Mouse (Mus musculus): ENCODE data around the gene Ddhd1. TPM values are rescaled to one million over a fixed set of nuclear protein-coding genes. Genes with fewer than 3 reads are reported as not detected.

The Ddhd1 gene
- total RNA-seq, 4 experiments from 2014 or later: 8.9 to 10.8 (median 10.3) TPM

DNA sequence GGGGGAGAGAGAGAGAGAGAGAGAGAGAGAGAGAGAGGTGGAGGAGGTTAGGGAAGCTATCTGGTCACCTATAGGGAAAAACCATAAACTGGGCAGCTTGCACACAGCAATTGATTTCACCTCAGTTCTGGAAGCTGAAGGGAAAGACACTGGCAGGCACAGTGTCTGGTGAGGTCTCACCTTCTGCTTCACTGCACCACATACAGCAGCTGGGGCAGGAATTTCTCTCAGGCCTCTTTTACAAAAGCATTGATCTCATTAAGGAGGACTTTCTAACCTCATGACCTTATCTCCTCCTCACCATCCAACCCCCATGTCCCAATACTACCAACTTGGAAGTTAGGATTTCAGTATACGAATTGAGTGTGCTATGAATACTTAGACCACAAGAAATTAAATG is 13.2 kb downstream of the Ddhd1 start:
- DNase-seq (ENCODE audit: low spot score): no peak

GRCm38 (mm10) chr14:45644202-45644601 is 13.7 kb downstream of the Ddhd1 start:
- no peak for DNase-seq (ENCODE audit: low spot score)

GRCm38 (mm10) chr14:45643461-45643860 is 14.5 kb downstream of the Ddhd1 start:
- no peak for DNase-seq (ENCODE audit: low spot score)

DNA sequence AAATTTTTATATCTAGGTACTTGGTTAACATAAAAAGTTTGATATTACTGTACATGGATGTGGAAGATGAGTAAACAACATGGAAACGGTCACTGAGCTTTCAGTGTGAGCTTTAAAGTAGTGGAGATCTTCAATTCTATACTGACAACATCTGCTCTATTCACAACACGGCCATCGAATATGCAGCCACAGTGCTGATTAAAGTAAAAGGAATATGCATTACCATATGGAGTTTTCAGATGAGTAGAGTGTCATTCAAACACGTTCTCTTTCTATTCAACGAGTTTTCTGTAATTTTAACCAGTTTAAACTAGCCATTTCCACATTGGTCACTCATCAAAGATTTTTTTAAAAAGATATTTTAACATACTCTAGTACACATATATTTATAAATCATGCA is 15.1 kb downstream of the Ddhd1 start:
- DNase-seq (ENCODE audit: low spot score): no peak

DNA sequence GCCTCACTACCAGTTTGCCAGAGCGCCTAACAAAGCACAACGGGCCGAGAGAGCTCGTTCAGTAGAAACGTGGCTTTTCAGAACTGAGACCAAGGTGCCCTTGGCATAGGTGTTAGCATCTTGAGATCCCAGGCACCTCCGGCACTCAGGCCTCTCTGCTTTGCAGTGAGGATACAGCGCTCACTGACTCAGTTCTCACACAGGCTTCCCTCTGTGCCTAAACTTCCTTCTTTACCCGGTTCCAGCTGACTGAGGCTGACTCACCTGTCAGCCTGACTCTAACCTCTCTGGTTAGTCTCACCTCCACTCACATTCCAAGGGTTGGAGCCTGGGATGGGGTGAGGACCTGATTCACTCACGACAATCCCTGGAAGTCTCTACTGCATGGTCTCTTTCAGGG is 15.7 kb downstream of the Ddhd1 start:
- DNase-seq (ENCODE audit: low spot score): no peak

GRCm38 (mm10) chr14:45638717-45639116 is 19.2 kb downstream of the Ddhd1 start:
- no peak for DNase-seq (ENCODE audit: low spot score)

- no peak for DNase-seq (ENCODE audit: low spot score)
Observed at GRCm38 (mm10) chr14:45635496-45635895, 22.4 kb downstream of the Ddhd1 start.

DNA sequence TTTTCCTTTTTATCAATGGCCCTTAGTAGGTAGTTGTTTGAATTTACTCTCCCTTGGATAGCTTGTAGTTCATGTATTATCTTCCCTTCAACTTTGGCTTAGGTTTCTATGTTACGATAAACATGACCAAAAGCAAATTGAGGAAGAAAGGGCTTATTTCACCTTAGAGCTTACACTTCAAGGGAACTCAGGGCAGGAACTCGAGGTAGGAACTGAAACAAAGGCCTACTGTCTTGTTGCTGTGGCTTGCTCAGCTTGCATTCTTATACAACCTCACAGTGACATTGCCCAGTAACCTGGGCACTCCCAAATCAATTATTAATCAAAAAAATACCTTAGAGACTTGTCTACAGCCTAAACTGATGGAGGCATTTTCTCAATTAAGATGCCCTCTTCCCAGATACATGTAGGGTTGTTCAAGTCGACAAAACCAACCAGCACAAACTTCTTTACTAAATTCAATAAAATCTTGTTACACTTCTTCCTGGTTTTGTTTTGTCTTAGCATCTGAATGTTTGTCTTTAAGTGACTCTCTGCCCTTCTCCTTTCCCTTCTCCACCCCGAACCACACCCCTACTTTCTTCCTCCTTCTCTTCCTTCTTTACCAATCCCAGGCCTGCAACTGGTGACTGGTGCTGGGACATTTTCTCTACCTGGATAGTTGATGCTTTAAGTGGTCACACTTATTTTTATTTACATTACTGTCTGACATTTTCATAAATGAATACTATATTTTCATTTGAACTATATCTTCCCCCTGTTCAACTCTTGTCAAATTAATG is 25.0 kb downstream of the Ddhd1 start:
- DNase-seq (ENCODE audit: low spot score): no peak

DNA sequence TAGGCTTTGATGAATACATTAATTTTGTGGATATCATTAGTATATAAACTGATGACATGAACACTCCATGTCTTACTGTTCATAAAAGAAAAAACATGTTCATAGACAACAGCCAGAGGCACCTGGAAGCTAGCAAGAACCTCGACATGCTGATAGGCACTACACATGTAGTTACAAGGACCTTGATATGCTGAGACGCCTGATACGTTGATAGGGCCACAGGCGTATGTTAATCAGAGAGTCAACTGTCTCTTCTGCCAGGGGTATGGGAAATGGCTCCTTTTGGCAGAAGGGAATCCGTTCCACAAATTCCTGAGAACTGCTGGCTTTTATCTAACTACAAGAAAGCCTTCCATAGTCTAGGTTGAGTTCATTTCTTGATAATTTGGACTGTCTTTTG is 27.4 kb downstream of the Ddhd1 start:
- DNase-seq (ENCODE audit: low spot score): no peak

- DNase-seq (ENCODE audit: low spot score): no peak
Observed at GRCm38 (mm10) chr14:45629938-45630337, 28.0 kb downstream of the Ddhd1 start.

- no peak for DNase-seq (ENCODE audit: low spot score)
Observed at GRCm38 (mm10) chr14:45618351-45618750, 39.6 kb downstream of the Ddhd1 start.

GRCm38 (mm10) chr14:45616526-45616925 is 41.4 kb downstream of the Ddhd1 start:
- DNase-seq (ENCODE audit: low spot score): no peak

DNA sequence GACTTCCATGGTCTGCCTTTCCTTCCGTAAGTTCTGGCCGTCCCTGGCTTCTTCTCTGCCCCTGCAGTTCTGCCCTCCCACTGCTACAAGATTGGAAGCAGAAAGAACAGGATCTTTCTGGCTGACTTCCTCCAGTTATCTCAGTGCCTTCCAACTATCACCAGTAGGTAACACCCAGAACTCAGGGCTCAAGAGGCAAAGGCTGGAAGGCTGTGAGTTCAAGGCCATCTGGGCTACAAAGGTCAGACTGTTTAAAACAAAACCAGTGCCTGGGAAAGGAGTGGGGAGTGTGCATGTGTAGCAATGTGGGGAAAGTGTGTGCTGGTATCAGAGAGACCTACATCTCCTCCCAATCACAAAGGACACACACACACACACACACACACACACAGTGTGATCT is 42.2 kb downstream of the Ddhd1 start:
- no peak for DNase-seq (ENCODE audit: low spot score)

GRCm38 (mm10) chr14:45614822-45615221 is 43.1 kb downstream of the Ddhd1 start:
- DNase-seq (ENCODE audit: low spot score): no peak

DNA sequence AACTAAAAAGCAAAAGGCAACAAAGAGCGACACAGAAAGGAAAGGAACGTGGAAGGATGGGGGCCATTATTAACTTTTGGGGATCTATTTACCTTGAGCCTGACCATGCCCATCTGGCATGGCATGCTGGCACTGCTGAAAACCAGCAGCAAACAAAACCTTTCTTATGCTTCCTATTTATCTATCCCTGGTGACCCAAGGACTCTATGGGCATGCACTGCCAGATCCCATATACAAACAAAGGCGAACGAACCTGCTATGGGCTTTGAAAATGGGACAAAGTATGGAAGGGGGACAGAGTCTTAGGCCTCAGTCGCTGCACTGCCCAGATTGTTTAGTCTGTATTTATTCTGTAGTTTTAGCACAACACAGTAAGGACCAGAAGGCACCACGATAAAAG is 43.5 kb downstream of the Ddhd1 start:
- no peak for DNase-seq (ENCODE audit: low spot score)

DNA sequence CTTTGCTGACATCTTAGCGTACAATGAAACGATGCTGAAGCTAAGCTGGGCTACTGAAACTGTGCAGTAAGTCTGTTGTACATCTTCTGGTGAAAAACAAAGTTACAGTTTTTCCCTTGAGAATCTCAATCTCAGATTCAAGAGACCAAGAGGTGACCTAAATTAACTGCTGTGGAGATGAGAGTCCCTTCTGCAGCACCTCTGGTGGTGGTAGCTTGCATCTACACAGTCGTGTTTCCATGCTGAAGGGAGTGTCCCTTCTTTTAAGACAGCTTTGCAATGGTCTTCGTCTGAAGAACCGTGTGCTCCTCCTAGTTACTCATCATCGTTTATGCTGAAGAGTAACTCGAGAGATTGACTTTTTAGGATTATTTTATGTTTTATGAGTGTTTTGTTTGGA is 46.3 kb downstream of the Ddhd1 start:
- DNase-seq (ENCODE audit: low spot score): no peak

- peak; percentile 6 for DNase-seq (ENCODE audit: low spot score)
Observed at GRCm38 (mm10) chr14:45602002-45602401, 55.9 kb downstream of the Ddhd1 start.

DNA sequence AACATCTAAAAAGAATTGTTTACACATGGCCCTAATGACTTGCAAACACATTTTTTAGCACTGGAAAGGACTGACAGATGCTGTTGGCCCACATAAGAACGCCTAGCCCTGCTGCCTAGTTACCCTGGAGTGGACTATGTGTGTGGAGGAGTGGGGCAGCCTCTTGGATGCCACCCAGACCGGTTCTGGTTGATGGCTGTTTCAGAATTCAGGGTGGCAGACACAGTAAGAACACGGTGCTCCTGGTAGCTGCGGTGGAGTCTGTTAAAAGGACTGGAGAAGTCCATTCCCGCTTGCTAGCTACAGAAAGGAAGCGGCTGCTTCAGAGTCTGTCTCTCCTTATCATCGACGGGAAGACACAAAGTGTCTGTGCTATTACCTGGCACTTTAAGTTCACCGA is 57.4 kb downstream of the Ddhd1 start:
- DNase-seq (ENCODE audit: low spot score): no peak

DNA sequence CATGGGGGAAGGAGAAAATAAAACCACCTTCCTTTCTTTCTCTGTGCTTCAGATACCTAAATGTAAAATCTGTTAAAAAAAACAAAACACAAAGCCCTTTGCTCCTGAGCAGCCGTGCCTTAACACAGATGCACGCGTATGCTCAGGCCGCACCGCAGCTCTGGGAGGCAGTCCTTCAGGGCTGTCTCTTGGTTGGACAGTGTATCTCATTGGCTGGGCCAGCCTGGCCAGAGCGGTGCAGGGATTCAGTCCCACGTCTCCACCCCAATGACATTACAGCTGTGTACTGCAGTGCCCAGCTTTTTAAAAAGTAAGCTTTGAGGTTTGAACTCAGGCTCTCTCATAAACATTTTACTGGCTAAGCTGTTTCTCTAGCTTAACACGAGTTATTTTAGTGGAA is 60.1 kb downstream of the Ddhd1 start:
- DNase-seq (ENCODE audit: low spot score): no peak

GRCm38 (mm10) chr14:45593261-45593660 is 64.7 kb downstream of the Ddhd1 start:
- no peak for DNase-seq (ENCODE audit: low spot score)

GRCm38 (mm10) chr14:45588403-45588802 is 69.5 kb downstream of the Ddhd1 start:
- no peak for DNase-seq (ENCODE audit: low spot score)

- DNase-seq (ENCODE audit: low spot score): no peak
Observed at GRCm38 (mm10) chr14:45587536-45587935, 70.4 kb downstream of the Ddhd1 start.

GRCm38 (mm10) chr14:45583494-45584027 is 74.4 kb downstream of the Ddhd1 start:
- no peak for DNase-seq (ENCODE audit: low spot score)
